9 mouse cellular contexts compared by ENCODE assay signal in genomic region chr15:50361751-50362507, GRCm38 (mm10).
DNase-seq lines count a peak whose midpoint lies in the region; ATAC-seq and TF ChIP-seq lines count a peak whose summit lies in the region.
"Had no signal": no experiment of that assay in that cellular context is flagged by ENCODE, and none has a peak within 500 bp of the region (broad histone marks: within the 10 kb centered on the region; RNA-seq: fewer than 3 reads in every experiment).

No protein-coding gene starts in this region.

- no peak overlapping the region; the same call in 1 of the 2 replicates for H3K9ac ChIP-seq in liver, embryonic 16.5 days (ENCODE audit: low read depth, low read length)
- H3K9ac ChIP-seq: midbrain, embryonic 15.5 days had no signal

- no peak for TF ChIP-seq POLR2A in kidney, adult 2 months (IDR thresholded peaks at IDR 0.05; ENCODE audit: low read depth, low read length)

- no peak overlapping the region for H3K27ac ChIP-seq in kidney, adult 2 months (ENCODE audit: insufficient read depth, low read depth, low read length)
- H3K27ac ChIP-seq in liver, embryonic 16.5 days (ENCODE audit: low read length): peak overlapping the region; percentile 42
- H3K27ac ChIP-seq: midbrain, embryonic 15.5 days had no signal

- no peaks in the 10 kb centered on the region for H3K36me3 ChIP-seq in kidney, adult 2 months (ENCODE audit: control insufficient read depth, insufficient read depth, low read length)
- H3K36me3 ChIP-seq in liver, embryonic 16.5 days (ENCODE audit: control insufficient read depth, insufficient read depth): no peaks in the 10 kb centered on the region
- no peaks in the 10 kb centered on the region for H3K36me3 ChIP-seq in splenic B cell, adult 2 months (ENCODE audit: control insufficient read depth, insufficient read depth, low read length, poor library complexity, severe bottlenecking)
- H3K36me3 ChIP-seq: midbrain, embryonic 15.5 days had no signal

- no peak for TF ChIP-seq CTCF in kidney, adult 2 months (conservative IDR thresholded peaks at IDR 0.05; ENCODE audit: insufficient read depth, insufficient read length, low read depth, low read length)

- H3K4me3 ChIP-seq in kidney, adult 2 months (ENCODE audit: insufficient read depth, low read depth, low read length): no peak overlapping the region
- peak overlapping the region; percentile 36 for H3K4me3 ChIP-seq in liver, embryonic 16.5 days (ENCODE audit: low read depth, low read length)
- H3K4me3 ChIP-seq: midbrain, embryonic 15.5 days had no signal

- WGBS in kidney, adult 2 months: 57% methylated on average over 4 of the region's 4 CpGs
- 3% methylated on average over 4 of the region's 4 CpGs for WGBS in liver, embryonic 16.5 days (ENCODE audit: insufficient replicate concordance)

- ATAC-seq in liver, embryonic 16.5 days (ENCODE audit: low read depth): peak; percentile 60
- ATAC-seq: midbrain, embryonic 15.5 days had no signal

- no peaks in the 10 kb centered on the region for H3K9me3 ChIP-seq in liver, embryonic 16.5 days (replicated peaks; ENCODE audit: control insufficient read depth, low read length)
- H3K9me3 ChIP-seq: midbrain, embryonic 15.5 days had no signal

- DNase-seq in kidney, adult 2 months: peak; percentile 12
- DNase-seq in kidney, adult 18-20 months: no peak
- DNase-seq in adrenal gland, postnatal 14 days: peak; percentile 64
- DNase-seq in splenic B cell, adult 2 months (ENCODE audit: low read depth, low spot score): peak; percentile 45
- no peak for DNase-seq in layer of hippocampus, postnatal 25 days (ENCODE audit: extremely low spot score in 1 of 2, low spot score in 1 of 2)
- no peak for DNase-seq in gastrocnemius, postnatal 4 days (ENCODE audit: low spot score in 2 of 2)
- DNase-seq in cerebellum, postnatal 14 days: no peak

- 0 out of 2 replicates have a peak, but pooled peaks cover 3% of the 10 kb centered on the region for H3K4me1 ChIP-seq in kidney, adult 2 months (ENCODE audit: control insufficient read depth, insufficient read depth, low read length)
- no peaks in the 10 kb centered on the region; the same call in 1 of the 2 replicates for H3K4me1 ChIP-seq in liver, embryonic 16.5 days (ENCODE audit: control insufficient read depth, low read depth, low read length)
- H3K4me1 ChIP-seq: midbrain, embryonic 15.5 days had no signal

- H3K4me2 ChIP-seq in liver, embryonic 16.5 days (ENCODE audit: low read depth, low read length): peak overlapping the region; percentile 55
- H3K4me2 ChIP-seq: midbrain, embryonic 15.5 days had no signal

- no peaks in the 10 kb centered on the region for H3K27me3 ChIP-seq in kidney, adult 2 months (replicated peaks; ENCODE audit: control insufficient read depth, insufficient read depth, low read length)
- no peaks in the 10 kb centered on the region for H3K27me3 ChIP-seq in liver, embryonic 16.5 days (ENCODE audit: control insufficient read depth, insufficient read depth, low read depth, low read length)
- H3K27me3 ChIP-seq in splenic B cell, adult 2 months (ENCODE audit: control insufficient read depth, insufficient read depth, low read length, poor library complexity, severe bottlenecking): no peaks in the 10 kb centered on the region
- H3K27me3 ChIP-seq: midbrain, embryonic 15.5 days had no signal

Comparison
In these comparisons a context has a peak if more than half of its experiments do, and no peak if none do; other contexts are left out.
1. DNase-seq: peak in kidney, adult 2 months (single experiment), adrenal gland, postnatal 14 days (single experiment) and splenic B cell, adult 2 months (single experiment); none in kidney, adult 18-20 months (single experiment), layer of hippocampus, postnatal 25 days (0 of 2), gastrocnemius, postnatal 4 days (0 of 2) and cerebellum, postnatal 14 days (0 of 2).